Mouse (Mus musculus) cerebellum, adult 2 months (tissue): ENCODE data around the gene Slc6a12. TPM values are rescaled to one million over a fixed set of nuclear protein-coding genes. Genes with fewer than 3 reads are reported as not detected.
A peak's percentile ranks its signal among the peaks of the same experiment; 100 is the strongest.
"Not testable (repeated sequence)": the region's sequence is repeated elsewhere in the genome, so short reads cannot be mapped to it uniquely, and the experiment has no call there.

Source experiments
- DNase-seq, 2 experiments: peaks; one replicate each; pipeline ENCODE4 v3.0.0; 2021
- H3K27ac ChIP-seq: fragments of 200-500 bp; 2 replicates; pipeline ENCODE4 v1.5.1; 2012; ENCODE audit warnings: low read length, control low read depth, inconsistent platforms; ENCODE audit not compliant: insufficient read depth
- H3K27me3 ChIP-seq: fragments of 200-500 bp; 2 replicates; pipeline ENCODE4 v1.6.1; 2012; ENCODE audit warnings: inconsistent platforms, mild to moderate bottlenecking, low read length, moderate library complexity; ENCODE audit not compliant: control insufficient read depth, insufficient read depth
- H3K4me1 ChIP-seq: fragments of 200-500 bp; 2 replicates; pipeline ENCODE4 v1.6.1; 2011; ENCODE audit warnings: low read length; ENCODE audit not compliant: control insufficient read depth, insufficient read depth
- H3K4me3 ChIP-seq: fragments of 200-500 bp; replicated peaks from 2 replicates; pipeline ENCODE3; 2011; ENCODE audit warnings: mild to moderate bottlenecking, low read depth, low read length, control low read depth; ENCODE audit not compliant: insufficient read depth
- CTCF ChIP-seq: fragments of 200-500 bp; IDR thresholded peaks from 2 replicates; pipeline ENCODE4 v1.5.1; 2011; ENCODE audit warnings: low read depth, mild to moderate bottlenecking, control low read depth, low read length, moderate library complexity, borderline replicate concordance; ENCODE audit not compliant: insufficient read depth
- POLR2A ChIP-seq: fragments of 200-500 bp; IDR thresholded peaks from 2 replicates; pipeline ENCODE4 v1.6.1; 2011; ENCODE audit warnings: low read length, control low read depth, borderline replicate concordance; ENCODE audit not compliant: insufficient read depth
- WGBS: fragments of 180-500 bp; shearing (Covaris S2); methylation state at CpG from one replicate; pipeline ENCODE4 v1.1.7; 2018; 5-methylcytosine and 5-hydroxymethylcytosine counted together
- polyA plus RNA-seq: library from polyadenylated mRNA; depleted of rRNA; stranded (reverse); fragments of >200 nt; gene quantifications from 2 replicates; pipeline ENCODE4 v1.2.3, GENCODE M21; 2012

The Slc6a12 gene
- polyA plus RNA-seq, 1 experiment, result 5.6 TPM

DNA sequence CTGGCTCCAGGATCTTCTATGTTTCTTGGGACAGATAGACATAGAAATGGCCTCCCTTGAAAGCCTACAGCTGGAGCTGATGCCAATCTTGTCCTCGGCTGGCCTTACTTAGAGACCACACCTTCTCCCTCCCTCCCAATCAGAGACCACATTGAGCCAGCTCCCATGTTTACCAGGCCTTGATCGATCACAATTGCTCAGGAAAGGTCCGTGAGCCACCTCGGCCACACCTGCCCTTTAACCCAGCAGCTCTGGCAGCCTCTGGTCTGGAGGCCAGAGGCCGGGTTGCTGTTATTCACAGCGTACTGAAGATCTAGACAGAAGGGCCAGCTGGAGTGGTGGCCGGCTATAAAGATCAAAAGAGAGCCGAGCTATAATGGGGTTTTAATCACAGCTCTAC lies 3.6 kb downstream of the Slc6a12 start:
- H3K27me3 ChIP-seq, result no peaks in the 10 kb centered on the region; the same call in 1 of the 2 replicates
- TF ChIP-seq CTCF, result no peak
- no peak for TF ChIP-seq POLR2A
- WGBS, result 60% methylated on average over 8 of the region's 8 CpGs
- no peak overlapping the region for H3K27ac ChIP-seq
- no peaks in the 10 kb centered on the region for H3K4me1 ChIP-seq
- no peak overlapping the region for H3K4me3 ChIP-seq
- DNase-seq, result no peak

GRCm38 (mm10) chr6:121352276-121352675 lies 9.4 kb downstream of the Slc6a12 start:
- WGBS, result 35% methylated on average over 2 of the region's 2 CpGs
- no peak overlapping the region for H3K4me3 ChIP-seq
- no peak overlapping the region for H3K27ac ChIP-seq
- TF ChIP-seq CTCF (no peak), POLR2A (no peak)
- DNase-seq, result no peak
- no peaks in the 10 kb centered on the region; the same call in 1 of the 2 replicates for H3K27me3 ChIP-seq
- no peaks in the 10 kb centered on the region for H3K4me1 ChIP-seq

- Histone ChIP-seq H3K4me1 (no peaks in the 10 kb centered on the region), H3K4me3 (no peak overlapping the region), H3K27ac (no peak overlapping the region), H3K27me3 (no peaks in the 10 kb centered on the region; the same call in 1 of the 2 replicates)
- no peak for DNase-seq
- WGBS, result 73% methylated on average over 1 of the region's 1 CpGs
- TF ChIP-seq POLR2A, result no peak
Measured at GRCm38 (mm10) chr6:121356041-121356440, 13.2 kb downstream of the Slc6a12 start.

DNA sequence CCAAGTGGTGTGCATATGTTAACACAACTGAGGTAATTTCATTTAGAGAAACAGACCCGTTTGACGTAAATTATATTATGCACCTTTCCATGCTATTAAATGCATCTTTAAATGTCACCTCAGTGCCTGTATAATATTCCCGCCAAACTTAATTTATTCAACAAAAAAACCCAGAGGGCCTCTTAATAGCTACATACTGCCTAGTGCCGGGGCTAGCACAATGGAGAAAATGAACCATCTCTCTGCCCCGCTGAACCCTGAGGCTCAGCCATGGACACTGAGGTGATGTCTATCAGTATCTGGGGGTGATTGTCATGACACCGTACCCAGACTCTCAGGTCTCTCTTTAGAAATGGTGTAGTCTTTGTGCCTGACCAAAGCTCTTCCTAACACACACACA lies 14.4 kb downstream of the Slc6a12 start:
- DNase-seq, result no peak
- Histone ChIP-seq H3K4me1 (no peaks in the 10 kb centered on the region), H3K27ac (no peak overlapping the region), H3K4me3 (no peak overlapping the region), H3K27me3 (no peaks in the 10 kb centered on the region; the same call in 1 of the 2 replicates)
- no peak for TF ChIP-seq POLR2A
- WGBS, result 73% methylated on average over 6 of the region's 6 CpGs

DNA sequence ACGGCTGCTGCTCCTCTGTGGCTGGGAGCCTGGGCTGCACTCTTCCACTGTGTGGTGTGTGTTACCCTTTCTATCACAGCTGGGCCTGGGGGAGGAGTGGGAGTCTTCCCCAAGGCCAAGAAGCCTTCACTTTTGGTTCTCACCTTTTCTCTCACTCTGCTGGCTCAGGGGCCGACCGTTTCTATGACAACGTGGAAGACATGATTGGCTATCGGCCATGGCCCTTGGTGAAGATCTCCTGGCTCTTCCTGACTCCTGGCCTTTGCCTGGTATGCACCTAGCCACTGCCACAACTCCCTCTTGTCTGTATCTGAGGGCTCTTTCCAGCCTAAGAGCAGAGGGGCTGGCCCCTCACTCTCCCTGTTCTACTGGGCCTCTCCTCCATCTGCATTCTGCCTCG lies 20.2 kb downstream of the Slc6a12 start:
- TF ChIP-seq CTCF (no peak), POLR2A (no peak)
- 39% methylated on average over 6 of the region's 6 CpGs for WGBS
- Histone ChIP-seq H3K27ac (no peak overlapping the region), H3K27me3 (no peaks in the 10 kb centered on the region; the same call in 1 of the 2 replicates), H3K4me3 (no peak overlapping the region), H3K4me1 (peaks cover 3% of the 10 kb centered on the region; the same call in 1 of the 2 replicates)
- DNase-seq, result no peak

GRCm38 (mm10) chr6:121363956-121364355 lies 21.1 kb downstream of the Slc6a12 start:
- Histone ChIP-seq H3K4me1 (peaks cover 3% of the 10 kb centered on the region; the same call in 1 of the 2 replicates), H3K27me3 (no peaks in the 10 kb centered on the region; the same call in 1 of the 2 replicates), H3K27ac (no peak overlapping the region), H3K4me3 (no peak overlapping the region)
- TF ChIP-seq CTCF (no peak), POLR2A (no peak)
- 31% methylated on average over 4 of the region's 4 CpGs for WGBS
- DNase-seq, result peak in 1 of 2 experiments; percentile 12

GRCm38 (mm10) chr6:121366537-121366936 lies 23.7 kb downstream of the Slc6a12 start:
- 44% methylated on average over 2 of the region's 2 CpGs for WGBS
- not testable (repeated sequence) for H3K27ac ChIP-seq, H3K27me3 ChIP-seq, H3K4me3 ChIP-seq, H3K4me1 ChIP-seq, DNase-seq
- TF ChIP-seq CTCF, result peak; percentile 36; the same call in 1 of the 2 replicates

DNA sequence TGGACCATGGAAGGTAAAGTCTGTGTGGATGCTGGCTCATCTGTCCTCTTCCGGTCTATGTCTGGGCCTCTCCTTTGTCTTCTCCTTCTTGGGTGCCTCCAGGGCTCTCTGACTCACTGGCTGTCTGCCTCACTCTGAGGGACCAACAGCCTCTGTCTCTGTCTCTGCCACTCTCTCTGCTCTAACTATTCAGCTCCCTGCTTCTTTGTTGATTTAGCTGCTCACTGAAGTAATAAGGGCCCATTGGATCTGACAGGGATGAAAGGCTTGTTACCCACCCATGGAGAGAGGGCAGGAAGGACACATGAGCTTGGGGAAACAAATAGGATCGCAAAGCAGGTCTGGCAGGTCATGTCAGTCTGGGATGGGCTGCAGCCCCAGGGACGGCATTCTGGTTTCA lies 24.2 kb downstream of the Slc6a12 start:
- peaks cover 3% of the 10 kb centered on the region; the same call in 1 of the 2 replicates for H3K4me1 ChIP-seq
- DNase-seq, result no peak
- no peaks in the 10 kb centered on the region for H3K27me3 ChIP-seq
- H3K4me3 ChIP-seq, result no peak overlapping the region
- no peak for TF ChIP-seq CTCF
- no peak for TF ChIP-seq POLR2A
- WGBS, result 57% methylated on average over 3 of the region's 3 CpGs
- H3K27ac ChIP-seq, result no peak overlapping the region
